Mouse (Mus musculus) testis, adult 2 months (tissue): ENCODE measurements around the gene Get4.

Experiments
- CTCF ChIP-seq: fragments of 200-500 bp; IDR thresholded peaks from 2 replicates; pipeline ENCODE4 v1.5.1; 2012; ENCODE audit warnings: low read depth, mild to moderate bottlenecking, inconsistent platforms, low read length, moderate library complexity; ENCODE audit not compliant: control insufficient read depth, insufficient read depth, insufficient replicate concordance
- POLR2A ChIP-seq: fragments of 200-500 bp; IDR thresholded peaks from 2 replicates; pipeline ENCODE4 v1.6.1; 2012; ENCODE audit warnings: low read depth, mild to moderate bottlenecking, inconsistent platforms, low read length, moderate library complexity; ENCODE audit not compliant: control insufficient read depth

DNA sequence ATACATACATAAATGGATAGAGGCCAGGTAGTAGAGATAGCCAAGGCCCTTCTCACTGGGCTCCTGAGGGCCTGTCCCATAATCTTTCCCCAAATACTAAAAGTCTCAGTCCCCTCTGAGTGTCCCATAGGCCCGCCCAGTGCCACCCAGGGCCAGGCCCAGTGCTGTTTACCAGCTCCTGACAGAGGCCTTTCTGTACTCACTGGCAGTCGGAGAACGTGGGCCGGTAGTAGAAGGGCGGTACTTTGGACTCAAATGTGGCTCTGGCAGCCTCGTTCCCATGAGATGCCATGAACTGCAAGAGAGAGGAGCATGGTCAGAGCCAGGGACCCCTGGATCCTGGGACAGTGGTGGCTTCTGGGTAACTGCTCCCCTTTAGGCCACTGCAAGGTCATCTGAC lies 50.0 kb downstream of the Get4 start:
- TF ChIP-seq CTCF: no peak
- no peak for TF ChIP-seq POLR2A
